Mouse (Mus musculus) liver, adult 2 months (tissue): ENCODE results near the gene Gm10096.
"Not testable (repeated sequence)": the region's sequence is repeated elsewhere in the genome, so short reads cannot be mapped to it uniquely, and the experiment has no call there.

Experiments
- CTCF ChIP-seq: fragments of 200-500 bp; IDR thresholded peaks from 2 replicates; pipeline ENCODE4 v1.5.1; 2011; ENCODE audit warnings: low read depth, low read length, control low read depth
- POLR2A ChIP-seq: fragments of 200-500 bp; IDR thresholded peaks from 2 replicates; pipeline ENCODE4 v1.6.1; 2011; ENCODE audit warnings: low read length, control low read depth; ENCODE audit not compliant: insufficient read depth; ENCODE audit errors: extremely low read depth

DNA sequence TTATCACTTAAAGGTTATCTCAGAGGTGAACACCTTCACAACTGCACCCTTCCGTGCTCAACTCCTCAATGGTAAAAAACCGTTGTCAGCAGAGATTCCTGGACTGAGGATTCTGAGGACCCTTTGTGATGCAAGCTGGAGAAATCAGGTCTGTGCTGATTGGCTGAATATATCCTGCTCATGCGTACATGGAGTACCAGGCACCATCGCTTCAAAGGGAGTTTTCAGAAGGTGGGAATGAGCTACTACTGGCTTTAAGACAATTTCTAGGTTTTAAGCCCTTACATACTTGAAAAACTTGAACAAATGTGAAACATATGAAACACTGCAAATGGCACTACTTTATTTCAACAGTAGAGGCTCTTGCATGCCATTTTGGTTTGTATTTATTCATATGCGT, at the start of gene Gm10096:
- TF ChIP-seq POLR2A, CTCF: not testable (repeated sequence)
